Mouse (Mus musculus) gastrocnemius, adult 18-20 months (tissue): ENCODE measurements around the gene Gm1604a. TPM values are rescaled to one million over a fixed set of nuclear protein-coding genes. Genes with fewer than 3 reads are reported as not detected.

Experiments used
- total RNA-seq, 2 experiments: library from RNA; stranded (reverse); gene quantifications; 2 replicates each; pipeline ENCODE4 v1.2.3; 2021

The Gm1604a gene
- total RNA-seq, 2 experiments from 2014 or later: not detected

Other genes starting within 250 kb of the Gm1604a start
- gene Ezr, start 242.8 kb upstream of the Gm1604a start, total RNA-seq: 1 to 10 TPM; 1.1 to 2.4 TPM
- gene Rsph3b, start 76.9 kb upstream of the Gm1604a start, total RNA-seq: 10 to 100 TPM; 25.4 to 26.9 TPM
- gene Tagap1, start 64.4 kb upstream of the Gm1604a start, total RNA-seq: 10 to 100 TPM; 13.4 to 15.7 TPM
- 100 to 1,000 TPM; 113 to 139 TPM for gene Rnaset2b, start 54.9 kb upstream of the Gm1604a start, total RNA-seq
- gene Gm49721, start 46.7 kb upstream of the Gm1604a start, total RNA-seq: under 1 TPM; 0.12 to 0.39 TPM
- gene Rps6ka2, start 144.5 kb downstream of the Gm1604a start, total RNA-seq: 100 to 1,000 TPM in 1 of 2 experiments, 10 to 100 TPM in 1; 93.6 to 103 TPM